Mouse (Mus musculus): ENCODE results near the gene Dip2b. TPM values are rescaled to one million over a fixed set of nuclear protein-coding genes. Genes with fewer than 3 reads are reported as not detected.

Gene Dip2b
- polyA plus RNA-seq, 1 experiment from 2014 or later: 4.9 TPM

- H3K27me3 ChIP-seq (replicated peaks): no peaks in the 10 kb centered on the region
- 76% methylated on average over 5 of the region's 5 CpGs for WGBS (ENCODE audit: insufficient replicate concordance)
- H3K4me3 ChIP-seq: no peak overlapping the region
- no peak overlapping the region for H3K4me2 ChIP-seq
- no peak overlapping the region for H3K27ac ChIP-seq
- H3K9ac ChIP-seq: no peak overlapping the region
- H3K36me3 ChIP-seq: peaks cover 66% of the 10 kb centered on the region
- H3K9me3 ChIP-seq (replicated peaks): no peaks in the 10 kb centered on the region
- no peak for ATAC-seq
- H3K4me1 ChIP-seq: peaks cover 16% of the 10 kb centered on the region; the same call in 1 of the 2 replicates
Measured at GRCm38 (mm10) chr15:100188542-100188941, 150.1 kb downstream of the Dip2b start.

- Histone ChIP-seq H3K4me3 (no peak overlapping the region), H3K27me3 (replicated peaks) (no peaks in the 10 kb centered on the region), H3K4me2 (no peak overlapping the region), H3K27ac (no peak overlapping the region), H3K9me3 (replicated peaks) (no peaks in the 10 kb centered on the region), H3K4me1 (peaks cover 16% of the 10 kb centered on the region; the same call in 1 of the 2 replicates), H3K9ac (no peak overlapping the region), H3K36me3 (peaks cover 68% of the 10 kb centered on the region)
- no peak for ATAC-seq
- 81% methylated on average over 14 of the region's 14 CpGs for WGBS (ENCODE audit: insufficient replicate concordance)
Measured at GRCm38 (mm10) chr15:100188962-100189404, 150.5 kb downstream of the Dip2b start.

GRCm38 (mm10) chr15:100190083-100190482 lies 151.6 kb downstream of the Dip2b start:
- no peak overlapping the region for H3K27ac ChIP-seq
- H3K36me3 ChIP-seq: peaks cover 62% of the 10 kb centered on the region
- H3K9me3 ChIP-seq (replicated peaks): no peaks in the 10 kb centered on the region
- H3K4me3 ChIP-seq: no peak overlapping the region
- WGBS (ENCODE audit: insufficient replicate concordance): 83% methylated on average over 5 of the region's 5 CpGs
- H3K9ac ChIP-seq: no peak overlapping the region
- peaks cover 16% of the 10 kb centered on the region; the same call in 1 of the 2 replicates for H3K4me1 ChIP-seq
- no peaks in the 10 kb centered on the region for H3K27me3 ChIP-seq (replicated peaks)
- no peak overlapping the region for H3K4me2 ChIP-seq
- ATAC-seq: no peak

- 84% methylated on average over 11 of the region's 11 CpGs for WGBS (ENCODE audit: insufficient replicate concordance)
- Histone ChIP-seq H3K4me2 (no peak overlapping the region), H3K9me3 (replicated peaks) (no peaks in the 10 kb centered on the region), H3K27me3 (replicated peaks) (no peaks in the 10 kb centered on the region), H3K27ac (no peak overlapping the region), H3K9ac (no peak overlapping the region), H3K36me3 (peaks cover 55% of the 10 kb centered on the region), H3K4me1 (no peaks in the 10 kb centered on the region), H3K4me3 (no peak overlapping the region)
- ATAC-seq: no peak
Measured at GRCm38 (mm10) chr15:100198983-100199745, 160.7 kb downstream of the Dip2b start.

GRCm38 (mm10) chr15:100199790-100200189 lies 161.3 kb downstream of the Dip2b start:
- Histone ChIP-seq H3K4me1 (no peaks in the 10 kb centered on the region), H3K9me3 (replicated peaks) (no peaks in the 10 kb centered on the region), H3K27ac (no peak overlapping the region), H3K9ac (no peak overlapping the region), H3K4me3 (no peak overlapping the region), H3K4me2 (no peak overlapping the region), H3K27me3 (replicated peaks) (no peaks in the 10 kb centered on the region), H3K36me3 (peaks cover 55% of the 10 kb centered on the region)
- WGBS (ENCODE audit: insufficient replicate concordance): 64% methylated on average over 3 of the region's 3 CpGs
- no peak for ATAC-seq

GRCm38 (mm10) chr15:100201806-100202205 lies 163.3 kb downstream of the Dip2b start:
- H3K9ac ChIP-seq: no peak overlapping the region
- no peaks in the 10 kb centered on the region for H3K9me3 ChIP-seq (replicated peaks)
- no peaks in the 10 kb centered on the region for H3K4me1 ChIP-seq
- WGBS (ENCODE audit: insufficient replicate concordance): 74% methylated on average over 3 of the region's 3 CpGs
- ATAC-seq: no peak
- H3K27me3 ChIP-seq (replicated peaks): no peaks in the 10 kb centered on the region
- no peak overlapping the region for H3K4me2 ChIP-seq
- no peak overlapping the region for H3K4me3 ChIP-seq
- H3K36me3 ChIP-seq: peaks cover 60% of the 10 kb centered on the region
- H3K27ac ChIP-seq: no peak overlapping the region

- Histone ChIP-seq H3K9me3 (replicated peaks) (no peaks in the 10 kb centered on the region), H3K4me1 (no peaks in the 10 kb centered on the region), H3K9ac (no peak overlapping the region), H3K27me3 (replicated peaks) (no peaks in the 10 kb centered on the region), H3K4me3 (no peak overlapping the region), H3K27ac (no peak overlapping the region), H3K4me2 (no peak overlapping the region), H3K36me3 (peaks cover 61% of the 10 kb centered on the region)
- no peak for ATAC-seq
- WGBS (ENCODE audit: insufficient replicate concordance): 86% methylated on average over 4 of the region's 4 CpGs
Measured at GRCm38 (mm10) chr15:100202431-100203015, 164.1 kb downstream of the Dip2b start.

- Histone ChIP-seq H3K4me2 (no peak overlapping the region), H3K9me3 (replicated peaks) (no peaks in the 10 kb centered on the region), H3K9ac (no peak overlapping the region), H3K4me1 (no peaks in the 10 kb centered on the region), H3K4me3 (no peak overlapping the region), H3K36me3 (peaks cover 67% of the 10 kb centered on the region), H3K27me3 (replicated peaks) (no peaks in the 10 kb centered on the region), H3K27ac (no peak overlapping the region)
- no peak for ATAC-seq
- 90% methylated on average over 1 of the region's 1 CpGs for WGBS (ENCODE audit: insufficient replicate concordance)
Measured at GRCm38 (mm10) chr15:100204574-100204973, 166.1 kb downstream of the Dip2b start.

- no peak overlapping the region for H3K4me2 ChIP-seq
- no peaks in the 10 kb centered on the region for H3K9me3 ChIP-seq (replicated peaks)
- no peaks in the 10 kb centered on the region for H3K27me3 ChIP-seq (replicated peaks)
- H3K36me3 ChIP-seq: peaks cover 89% of the 10 kb centered on the region
- WGBS (ENCODE audit: insufficient replicate concordance): 87% methylated on average over 3 of the region's 3 CpGs
- H3K4me3 ChIP-seq: no peak overlapping the region
- ATAC-seq: no peak
- no peak overlapping the region for H3K27ac ChIP-seq
- H3K9ac ChIP-seq: no peak overlapping the region
- H3K4me1 ChIP-seq: no peaks in the 10 kb centered on the region
Measured at GRCm38 (mm10) chr15:100210013-100210412, 171.5 kb downstream of the Dip2b start.

- Histone ChIP-seq H3K9ac (no peak overlapping the region), H3K27ac (no peak overlapping the region), H3K36me3 (peaks cover 69% of the 10 kb centered on the region), H3K4me3 (no peak overlapping the region), H3K9me3 (replicated peaks) (no peaks in the 10 kb centered on the region), H3K4me2 (no peak overlapping the region), H3K4me1 (no peaks in the 10 kb centered on the region), H3K27me3 (replicated peaks) (no peaks in the 10 kb centered on the region)
- no peak for ATAC-seq
- WGBS (ENCODE audit: insufficient replicate concordance): 76% methylated on average over 2 of the region's 2 CpGs
Measured at GRCm38 (mm10) chr15:100213339-100213738, 174.9 kb downstream of the Dip2b start.

GRCm38 (mm10) chr15:100215092-100215491 lies 176.6 kb downstream of the Dip2b start:
- 68% methylated on average over 11 of the region's 11 CpGs for WGBS (ENCODE audit: insufficient replicate concordance)
- no peak overlapping the region for H3K27ac ChIP-seq

GRCm38 (mm10) chr15:100216173-100216572 lies 177.7 kb downstream of the Dip2b start:
- H3K4me3 ChIP-seq: no peak overlapping the region
- H3K4me1 ChIP-seq: 0 out of 2 replicates have a peak, but pooled peaks cover 3% of the 10 kb centered on the region
- H3K27ac ChIP-seq: no peak overlapping the region
- no peaks in the 10 kb centered on the region for H3K9me3 ChIP-seq (replicated peaks)
- H3K9ac ChIP-seq: no peak overlapping the region
- no peak for ATAC-seq
- no peak overlapping the region for H3K4me2 ChIP-seq
- peaks cover 44% of the 10 kb centered on the region for H3K36me3 ChIP-seq
- no peaks in the 10 kb centered on the region for H3K27me3 ChIP-seq (replicated peaks)
- WGBS (ENCODE audit: insufficient replicate concordance): 81% methylated on average over 9 of the region's 9 CpGs

More at GRCm38 (mm10) chr15:100215092-100215491, 176.6 kb downstream of the Dip2b start:
- ATAC-seq: no peak
- Histone ChIP-seq H3K4me3 (no peak overlapping the region), H3K36me3 (peaks cover 55% of the 10 kb centered on the region), H3K4me1 (0 out of 2 replicates have a peak, but pooled peaks cover 2% of the 10 kb centered on the region), H3K4me2 (no peak overlapping the region), H3K9ac (no peak overlapping the region), H3K27me3 (replicated peaks) (no peaks in the 10 kb centered on the region), H3K9me3 (replicated peaks) (no peaks in the 10 kb centered on the region)
